Mouse (Mus musculus) mouse embryonic stem cell (cell line): ENCODE measurements around the gene Lsm2.
"Not testable (repeated sequence)": the region's sequence is repeated elsewhere in the genome, so short reads cannot be mapped to it uniquely, and the experiment has no call there.

Source experiments
- in situ Hi-C, 2 experiments: fragments of 300-500 bp; cut with MboI; formaldehyde crosslinking; loops; 1 replicate in 1 of 2; 3 replicates in 1 of 2; pipeline ENCODE4 v1.14.3; 2019 to 2020; ENCODE audit warnings: low sequenced_read_pairs in 2 of 2, low pct_unique_long_range_greater_than_20kb in 1 of 2, mixed read lengths in 1 of 2; ENCODE audit not compliant: unreplicated experiment in 1 of 2

The Lsm2 gene

GRCm38 (mm10) chr17:34953258-34953657 lies 28.4 kb upstream of the Lsm2 start:
- in situ Hi-C loops = no loop called here

GRCm38 (mm10) chr17:34953904-34954303 lies 27.8 kb upstream of the Lsm2 start:
- in situ Hi-C loops = no loop called here

- in situ Hi-C loops = no loop called here
Measured at GRCm38 (mm10) chr17:34954831-34955230, 26.8 kb upstream of the Lsm2 start.

GRCm38 (mm10) chr17:34955884-34956283 lies 25.8 kb upstream of the Lsm2 start:
- in situ Hi-C loops = no loop called here

GRCm38 (mm10) chr17:34956340-34956739 lies 25.3 kb upstream of the Lsm2 start:
- in situ Hi-C loops = no loop called here

GRCm38 (mm10) chr17:34957291-34957690 lies 24.4 kb upstream of the Lsm2 start:
- in situ Hi-C loops = not testable (repeated sequence)

GRCm38 (mm10) chr17:34957966-34958365 lies 23.7 kb upstream of the Lsm2 start:
- in situ Hi-C loops = not testable (repeated sequence)

- in situ Hi-C loops = not testable (repeated sequence)
Measured at GRCm38 (mm10) chr17:34958734-34959129, 22.9 kb upstream of the Lsm2 start.

- in situ Hi-C loops = not testable (repeated sequence)
Measured at GRCm38 (mm10) chr17:34959130-34959778, 22.4 kb upstream of the Lsm2 start, which contains the start of gene Hspa1b. Gene Hspa1b (minus strand): TSS chr17:34959238.

GRCm38 (mm10) chr17:34959881-34960515 lies 21.7 kb upstream of the Lsm2 start:
- in situ Hi-C loops = no loop called here

- in situ Hi-C loops = no loop called here
Measured at GRCm38 (mm10) chr17:34960702-34961493, 20.8 kb upstream of the Lsm2 start.

- in situ Hi-C loops = no loop called here
Measured at GRCm38 (mm10) chr17:34962125-34962524, 19.5 kb upstream of the Lsm2 start.

- in situ Hi-C loops = no loop called here
Measured at GRCm38 (mm10) chr17:34962841-34963240, 18.8 kb upstream of the Lsm2 start.

- in situ Hi-C loops = no loop called here
Measured at GRCm38 (mm10) chr17:34964640-34965049, 17.0 kb upstream of the Lsm2 start.

GRCm38 (mm10) chr17:34965627-34966026 lies 16.0 kb upstream of the Lsm2 start:
- in situ Hi-C loops = no loop called here

- in situ Hi-C loops = not testable (repeated sequence)
Measured at GRCm38 (mm10) chr17:34969822-34970221, 11.8 kb upstream of the Lsm2 start, which contains the start of gene Gm20481. Gene Gm20481 (plus strand): TSS chr17:34969912.

GRCm38 (mm10) chr17:34970850-34971249 lies 10.8 kb upstream of the Lsm2 start:
- in situ Hi-C loops = not testable (repeated sequence)

GRCm38 (mm10) chr17:34971694-34972068 lies 10.0 kb upstream of the Lsm2 start:
- in situ Hi-C loops = not testable (repeated sequence)

- in situ Hi-C loops = not testable (repeated sequence)
Measured at GRCm38 (mm10) chr17:34972069-34972749, 9.5 kb upstream of the Lsm2 start, which contains the start of the genes Hspa1a and Hspa1l. Gene Hspa1a (minus strand): TSS chr17:34972156. Gene Hspa1l (plus strand): TSS chr17:34972703.
